Mouse (Mus musculus) thymus, adult 2 months (tissue): ENCODE data around the gene Tmem100.

ENCODE experiments used
- CTCF ChIP-seq: fragments of 200-500 bp; IDR thresholded peaks from 2 replicates; pipeline ENCODE4 v1.5.1; 2012; ENCODE audit warnings: mild to moderate bottlenecking, control low read depth, low read length, moderate library complexity, borderline replicate concordance; ENCODE audit not compliant: control insufficient read depth, poor library complexity, insufficient read depth; ENCODE audit errors: extremely low read depth
- POLR2A ChIP-seq: fragments of 200-500 bp; IDR thresholded peaks from 2 replicates; pipeline ENCODE4 v1.6.1; 2012; ENCODE audit warnings: mild to moderate bottlenecking, low read length, control low read depth, moderate library complexity; ENCODE audit not compliant: control insufficient read depth, poor library complexity, insufficient read depth; ENCODE audit errors: extremely low read depth

DNA sequence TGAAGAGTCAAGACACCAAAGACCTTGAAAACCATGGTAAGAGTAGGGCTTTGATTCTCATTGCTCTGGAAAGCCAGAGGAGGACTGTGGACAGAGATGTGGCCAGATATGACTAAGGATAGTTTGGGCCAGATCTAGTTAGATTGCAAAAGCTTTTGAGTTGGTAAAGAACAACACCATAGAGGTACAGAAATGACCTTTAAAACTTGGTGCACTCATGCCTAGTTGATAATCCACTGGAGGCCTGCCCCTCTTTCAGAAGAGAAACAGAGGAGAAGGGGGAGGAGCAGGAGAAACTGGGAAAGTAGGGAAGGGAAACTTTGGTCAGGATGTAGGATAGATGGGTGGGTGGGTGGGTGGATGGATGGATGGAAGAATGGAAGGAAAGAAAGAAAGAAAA is 38.5 kb upstream of the Tmem100 start:
- TF ChIP-seq CTCF, result no peak
- no peak for TF ChIP-seq POLR2A
